Mouse (Mus musculus) heart, postnatal 0 days (tissue): ENCODE measurements around the gene Rock2. TPM values are rescaled to one million over a fixed set of nuclear protein-coding genes. Genes with fewer than 3 reads are reported as not detected.

Experiments used
- ATAC-seq: fragments of 200-750 bp; cut with Nextera tagmentation; 2 replicates; pipeline ENCODE4 v1.8.0; 2017; ENCODE audit warnings: low read depth, moderate number of reproducible peaks, moderate library complexity; ENCODE audit not compliant: insufficient read depth
- DNase-seq: peaks from one replicate; pipeline ENCODE4 v3.0.0-alpha.2; 2016; ENCODE audit warnings: low spot score
- H3K27ac ChIP-seq: fragments of 300-500 bp; sonication (generic); 2 replicates; pipeline ENCODE4 v1.5.1; 2014; ENCODE audit warnings: low read depth, mild to moderate bottlenecking
- H3K27me3 ChIP-seq: fragments of 300-500 bp; sonication (generic); 2 replicates; pipeline ENCODE4 v1.6.1; 2014; ENCODE audit warnings: low read length, mixed read lengths; ENCODE audit not compliant: control insufficient read depth, insufficient read depth
- H3K36me3 ChIP-seq: fragments of 300-500 bp; sonication (generic); replicated peaks from 2 replicates; pipeline ENCODE4 v1.6.1; 2014; ENCODE audit warnings: low read length, mixed read lengths; ENCODE audit not compliant: control insufficient read depth, insufficient read depth
- H3K4me1 ChIP-seq: fragments of 300-500 bp; sonication (generic); 2 replicates; pipeline ENCODE4 v1.6.1; 2014; ENCODE audit warnings: antibody characterized with exemption; ENCODE audit not compliant: control insufficient read depth, insufficient read depth
- H3K4me2 ChIP-seq: fragments of 300-500 bp; sonication (generic); 2 replicates; pipeline ENCODE4 v1.6.1; 2014; ENCODE audit warnings: low read depth, mild to moderate bottlenecking, low read length, moderate library complexity
- H3K4me3 ChIP-seq: fragments of 300-500 bp; sonication (generic); 2 replicates; pipeline ENCODE4 v1.5.1; 2014; ENCODE audit warnings: low read depth, low read length
- H3K9ac ChIP-seq: fragments of 300-500 bp; sonication (generic); replicated peaks from 2 replicates; pipeline ENCODE4 v1.6.1; 2014; ENCODE audit warnings: low read depth, low read length, mixed read lengths
- H3K9me3 ChIP-seq: fragments of 300-500 bp; sonication (generic); replicated peaks from 2 replicates; pipeline ENCODE4 v1.6.1; 2016; ENCODE audit warnings: low read length; ENCODE audit not compliant: control insufficient read depth
- CTCF ChIP-seq: IDR thresholded peaks from 2 replicates; pipeline ENCODE4 v1.5.1; 2016; ENCODE audit warnings: antibody characterized with exemption, control low read depth, low read depth
- EP300 ChIP-seq: IDR thresholded peaks from 2 replicates; pipeline ENCODE4 v1.6.1; 2016; ENCODE audit warnings: antibody characterized with exemption, low read depth
- WGBS: fragments of 180-500 bp; shearing (Covaris S2); extraction: QIAGEN DNeasy Blood & Tissue Kit; methylation state at CpG from one replicate; pipeline ENCODE4 v1.1.7; 2014; 5-methylcytosine and 5-hydroxymethylcytosine counted together
- polyA plus RNA-seq: library from polyadenylated mRNA; unstranded; fragments of >200 nt; fragmentation: Nextera tagmentation; extraction: Ambion mirVana; gene quantifications from 2 replicates; pipeline ENCODE4 v1.2.1, GENCODE M21; 2015
- total RNA-seq: library from RNA; depleted of rRNA; stranded (reverse); fragments of >200 nt; gene quantifications from 2 replicates; pipeline ENCODE4 v1.2.3, GENCODE M21; 2014; ENCODE audit warnings: low replicate concordance

Gene Rock2
- total and polyA plus RNA-seq, 2 experiments from 2014 or later, result 24.6 to 49.2 TPM

DNA sequence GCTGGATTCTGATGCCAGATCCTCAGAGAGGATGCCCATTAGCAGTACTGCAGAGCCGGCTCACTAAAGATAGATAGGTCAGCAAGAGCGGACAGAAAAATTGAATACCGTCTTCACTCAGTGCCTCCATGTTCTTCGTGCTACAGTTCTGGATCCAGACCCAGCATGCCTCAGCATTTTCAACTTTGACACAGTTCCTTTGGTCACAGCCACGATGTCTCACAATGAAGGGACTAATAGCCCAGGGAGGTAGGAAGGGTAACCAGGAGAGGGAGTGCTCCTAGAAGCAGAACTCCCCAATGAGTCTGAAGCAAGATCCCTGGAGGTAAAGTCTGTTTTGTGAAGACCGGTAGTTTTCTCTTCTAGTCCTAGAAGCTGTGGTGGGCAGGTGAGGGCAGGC, 26.1 kb upstream of the Rock2 start:
- Histone ChIP-seq H3K27ac (peak overlapping the region; percentile 95), H3K4me1 (peaks cover 43% of the 10 kb centered on the region), H3K4me2 (no peak overlapping the region), H3K9me3 (no peaks in the 10 kb centered on the region), H3K4me3 (no peak overlapping the region), H3K9ac (no peak overlapping the region), H3K36me3 (no peaks in the 10 kb centered on the region), H3K27me3 (no peaks in the 10 kb centered on the region)
- WGBS, result 65% methylated on average over 6 of the region's 6 CpGs
- ATAC-seq, result no peak
- no peak for DNase-seq
- TF ChIP-seq CTCF (0 out of 2 replicates have a peak, but pooled peaks have one; percentile 7), EP300 (no peak)

DNA sequence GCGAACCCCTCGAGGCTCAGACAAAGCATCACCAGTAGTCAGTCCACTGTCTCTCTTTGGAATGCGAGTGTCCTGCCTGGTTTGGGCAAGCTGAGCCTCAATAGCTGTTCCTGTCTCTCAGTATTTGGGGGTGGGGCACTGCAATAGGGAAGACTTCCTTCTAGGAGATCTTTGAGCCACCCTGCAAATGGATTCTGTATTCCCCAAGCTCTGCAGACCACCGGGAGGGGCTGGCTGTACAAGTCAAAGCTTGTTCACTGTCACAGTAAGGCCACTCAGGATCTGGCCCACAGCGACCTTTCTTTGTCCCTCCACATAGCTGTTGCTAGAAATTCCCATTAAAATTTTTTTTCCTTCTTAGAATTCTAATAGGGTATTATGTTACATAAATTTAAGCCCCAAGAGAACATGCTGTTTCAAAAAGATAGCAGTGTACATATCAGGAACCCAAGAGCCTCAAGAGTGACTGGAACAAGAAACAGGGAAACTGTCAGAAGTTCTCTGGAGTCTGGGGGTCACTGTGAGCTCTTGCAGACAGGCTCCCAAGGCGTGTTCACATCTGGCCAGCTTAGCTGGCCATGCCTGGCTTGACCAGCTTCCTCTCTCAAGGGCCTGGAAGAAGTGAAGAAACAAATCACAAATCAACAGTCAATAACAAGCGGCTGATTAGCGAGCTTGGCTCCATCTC, 25.5 kb upstream of the Rock2 start:
- no peaks in the 10 kb centered on the region for H3K36me3 ChIP-seq
- DNase-seq, result peak; percentile 68
- WGBS, result 36% methylated on average over 8 of the region's 8 CpGs
- H3K4me3 ChIP-seq, result no peak overlapping the region
- H3K27ac ChIP-seq, result peak overlapping the region; percentile 95
- no peak overlapping the region for H3K4me2 ChIP-seq
- peaks cover 49% of the 10 kb centered on the region for H3K4me1 ChIP-seq
- H3K9me3 ChIP-seq, result no peaks in the 10 kb centered on the region
- ATAC-seq, result peak; percentile 34; the same call in 1 of the 2 replicates
- H3K9ac ChIP-seq, result no peak overlapping the region
- TF ChIP-seq CTCF (no peak), EP300 (peak; percentile 91)
- no peaks in the 10 kb centered on the region for H3K27me3 ChIP-seq

GRCm38 (mm10) chr12:16869870-16870404, 24.8 kb upstream of the Rock2 start:
- peak; percentile 78 for DNase-seq
- Histone ChIP-seq H3K9ac (no peak overlapping the region), H3K9me3 (no peaks in the 10 kb centered on the region), H3K4me1 (peaks cover 56% of the 10 kb centered on the region), H3K36me3 (no peaks in the 10 kb centered on the region), H3K27me3 (no peaks in the 10 kb centered on the region), H3K4me2 (no peak overlapping the region), H3K4me3 (no peak overlapping the region), H3K27ac (peak overlapping the region; percentile 95)
- ATAC-seq, result no peak; the same call in none of the 2 replicates
- 24% methylated on average over 9 of the region's 9 CpGs for WGBS
- TF ChIP-seq CTCF (no peak), EP300 (no peak)

DNA sequence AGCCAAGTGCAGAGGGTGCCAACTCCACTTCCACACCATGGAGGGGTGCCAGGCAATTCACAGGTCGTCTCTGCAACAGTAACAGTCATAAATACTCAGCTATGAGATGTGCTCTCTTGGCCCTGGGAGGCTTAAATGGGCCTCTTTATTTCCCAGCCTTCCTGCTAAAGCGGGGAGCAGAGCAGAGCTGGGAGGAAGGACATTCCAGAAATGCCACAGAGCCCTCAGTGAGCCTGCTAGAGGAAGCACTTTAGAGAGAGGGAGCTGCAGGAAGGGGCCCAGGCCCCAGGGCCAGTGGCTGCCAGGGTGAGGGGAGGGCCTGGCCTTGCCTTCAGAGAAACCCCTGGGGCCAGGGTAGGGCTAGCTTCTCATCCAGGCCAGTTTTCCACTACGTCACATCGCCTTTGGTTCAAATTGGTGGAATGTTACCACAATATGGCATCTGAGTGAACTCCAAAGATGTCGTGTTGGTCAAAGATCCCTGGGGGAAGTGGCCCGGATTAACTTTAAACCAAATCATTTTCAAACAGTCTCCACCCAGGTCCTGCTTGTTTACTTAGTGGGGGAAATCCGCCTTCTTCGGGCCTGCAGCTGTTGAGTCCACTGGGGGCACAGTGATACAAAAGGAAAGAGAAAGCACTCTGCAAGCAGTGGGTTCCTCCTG, 24.2 kb upstream of the Rock2 start:
- WGBS, result 14% methylated on average over 8 of the region's 8 CpGs

GRCm38 (mm10) chr12:16872006-16872405, 22.7 kb upstream of the Rock2 start:
- ATAC-seq (no peak), DNase-seq (no peak)
- WGBS, result 80% methylated on average over 1 of the region's 1 CpGs
- Histone ChIP-seq H3K9me3 (no peaks in the 10 kb centered on the region), H3K27ac (no peak overlapping the region), H3K4me2 (no peak overlapping the region), H3K36me3 (no peaks in the 10 kb centered on the region), H3K4me1 (peaks cover 57% of the 10 kb centered on the region), H3K27me3 (no peaks in the 10 kb centered on the region), H3K9ac (no peak overlapping the region), H3K4me3 (no peak overlapping the region)
- TF ChIP-seq EP300 (no peak), CTCF (no peak)

More for the DNA sequence above, 24.2 kb upstream of the Rock2 start:
- H3K36me3 ChIP-seq, result no peaks in the 10 kb centered on the region
- H3K4me3 ChIP-seq, result no peak overlapping the region
- no peaks in the 10 kb centered on the region for H3K9me3 ChIP-seq
- peak overlapping the region; percentile 95 for H3K27ac ChIP-seq
- peaks cover 62% of the 10 kb centered on the region for H3K4me1 ChIP-seq
- ATAC-seq, result peak; percentile 83
- no peak overlapping the region for H3K9ac ChIP-seq
- H3K4me2 ChIP-seq, result no peak overlapping the region
- TF ChIP-seq EP300 (peak; percentile 89), CTCF (0 out of 2 replicates have a peak, but pooled peaks have one; percentile 0)
- no peaks in the 10 kb centered on the region for H3K27me3 ChIP-seq
- DNase-seq, result peak; percentile 85
